Mouse (Mus musculus) hindbrain, embryonic 14.5 days (tissue): ENCODE data around the gene Esyt1. TPM values are rescaled to one million over a fixed set of nuclear protein-coding genes. Genes with fewer than 3 reads are reported as not detected.

Experiments
- ATAC-seq: fragments of 200-750 bp; cut with Nextera tagmentation; 2 replicates; pipeline ENCODE4 v1.8.0; 2017; ENCODE audit warnings: moderate number of reproducible peaks, mild to moderate bottlenecking, moderate TSS enrichment, moderate library complexity; ENCODE audit not compliant: low FRiP score
- DNase-seq: peaks from one replicate; pipeline ENCODE4 v3.0.0-alpha.2; 2015; ENCODE audit warnings: low spot score
- H3K27ac ChIP-seq: fragments of 300-500 bp; sonication (generic); 2 replicates; pipeline ENCODE4 v1.5.1; 2014; ENCODE audit warnings: mild to moderate bottlenecking, moderate library complexity
- H3K27me3 ChIP-seq: fragments of 300-500 bp; sonication (generic); 2 replicates; pipeline ENCODE4 v1.6.1; 2014; ENCODE audit warnings: mild to moderate bottlenecking, low read length, mixed read lengths; ENCODE audit not compliant: control insufficient read depth, insufficient read depth
- H3K36me3 ChIP-seq: fragments of 300-500 bp; sonication (generic); replicated peaks from 2 replicates; pipeline ENCODE4 v1.6.1; 2014; ENCODE audit not compliant: control insufficient read depth, insufficient read depth
- H3K4me1 ChIP-seq: fragments of 300-500 bp; sonication (generic); replicated peaks from 2 replicates; pipeline ENCODE4 v1.6.1; 2014; ENCODE audit warnings: antibody characterized with exemption, low read length, mixed read lengths; ENCODE audit not compliant: control insufficient read depth, insufficient read depth
- H3K4me2 ChIP-seq: fragments of 300-500 bp; sonication (generic); replicated peaks from 2 replicates; pipeline ENCODE4 v1.6.1; 2014; ENCODE audit warnings: mild to moderate bottlenecking, moderate library complexity
- H3K4me3 ChIP-seq: fragments of 300-500 bp; sonication (generic); replicated peaks from 2 replicates; pipeline ENCODE4 v1.5.1; 2014; ENCODE audit warnings: mild to moderate bottlenecking, low read length
- H3K9ac ChIP-seq: fragments of 300-500 bp; sonication (generic); 2 replicates; pipeline ENCODE4 v1.6.1; 2014
- H3K9me3 ChIP-seq: fragments of 300-500 bp; sonication (generic); 2 replicates; pipeline ENCODE4 v1.6.1; 2016; ENCODE audit warnings: low read length; ENCODE audit not compliant: control insufficient read depth
- WGBS: fragments of 180-500 bp; shearing (Covaris S2); extraction: QIAGEN DNeasy Blood & Tissue Kit; methylation state at CpG from one replicate; pipeline ENCODE4 v1.1.7; 2014; 5-methylcytosine and 5-hydroxymethylcytosine counted together
- polyA plus RNA-seq: library from polyadenylated mRNA; unstranded; fragments of >200 nt; fragmentation: Nextera tagmentation; extraction: Ambion mirVana; gene quantifications from 2 replicates; pipeline ENCODE4 v1.2.1, GENCODE M21; 2014

The Esyt1 gene
- polyA plus RNA-seq, 1 experiment from 2014 or later: 14.5 TPM

DNA sequence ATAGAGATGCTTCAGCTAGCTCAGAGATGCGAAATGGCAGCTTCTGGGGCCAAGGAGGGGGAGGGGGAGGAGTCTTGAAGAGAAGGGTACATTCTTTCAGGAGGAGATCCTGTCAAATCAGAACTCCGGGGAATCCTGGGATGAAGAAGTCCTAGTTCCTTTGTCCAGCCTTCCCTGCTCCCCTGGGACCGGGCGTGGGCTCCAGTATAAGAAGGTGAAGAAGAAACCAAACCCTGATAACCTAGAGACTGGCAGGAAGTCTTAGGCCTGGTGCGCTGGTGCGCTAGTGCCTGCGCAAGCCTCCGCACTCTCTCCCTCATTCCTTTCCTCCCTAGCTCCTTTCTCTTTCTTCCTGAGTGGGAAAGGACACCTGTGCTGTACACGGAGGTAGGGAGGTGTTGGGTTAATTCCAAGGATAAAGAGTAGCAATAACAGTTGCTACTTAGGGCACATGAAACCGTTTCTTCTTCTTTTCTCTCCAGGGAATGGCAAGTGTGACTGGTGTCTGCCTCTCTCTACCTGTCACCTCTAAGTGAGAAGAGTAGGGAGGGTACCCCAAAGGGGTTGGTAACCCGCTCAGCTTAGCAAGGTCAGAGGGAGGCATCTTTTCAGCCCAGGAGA, 1.4 kb downstream of the Esyt1 start:
- Histone ChIP-seq H3K9me3 (no peaks in the 10 kb centered on the region), H3K27ac (peak overlapping the region; percentile 52; the same call in 1 of the 2 replicates), H3K27me3 (peaks cover 13% of the 10 kb centered on the region; the same call in 1 of the 2 replicates), H3K9ac (peak overlapping the region; percentile 65), H3K4me2 (peak overlapping the region; percentile 99), H3K36me3 (0 out of 2 replicates have a peak, but pooled peaks cover 6% of the 10 kb centered on the region), H3K4me1 (0 out of 2 replicates have a peak, but pooled peaks cover 4% of the 10 kb centered on the region), H3K4me3 (peak overlapping the region; percentile 52)
- 9% methylated on average over 11 of the region's 11 CpGs for WGBS
- ATAC-seq (no peak), DNase-seq (no peak)

DNA sequence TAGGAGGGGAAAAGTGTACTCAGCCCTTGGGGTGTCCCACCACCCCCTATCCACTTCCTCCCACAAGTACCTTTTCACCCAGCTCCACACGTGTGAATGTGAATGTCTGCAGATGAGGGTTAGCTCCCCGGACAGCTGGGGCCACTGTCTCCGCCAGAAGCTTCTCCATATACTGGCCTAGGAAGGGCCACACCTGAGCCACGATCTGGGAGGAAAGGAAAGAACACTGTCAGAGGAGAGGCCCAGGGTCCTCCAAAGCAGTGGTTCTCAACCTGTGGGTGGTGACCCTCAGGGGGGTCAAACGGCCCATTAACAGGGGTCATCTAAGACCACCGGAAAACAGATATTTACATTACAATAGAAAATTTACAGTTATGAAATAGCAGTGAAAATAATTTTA, 3.3 kb downstream of the Esyt1 start:
- 81% methylated on average over 6 of the region's 6 CpGs for WGBS
- no peak overlapping the region for H3K4me2 ChIP-seq
- H3K4me1 ChIP-seq: 0 out of 2 replicates have a peak, but pooled peaks cover 4% of the 10 kb centered on the region
- ATAC-seq (no peak), DNase-seq (no peak)
- H3K4me3 ChIP-seq: no peak overlapping the region
- H3K36me3 ChIP-seq: 0 out of 2 replicates have a peak, but pooled peaks cover 10% of the 10 kb centered on the region
- H3K9me3 ChIP-seq: no peaks in the 10 kb centered on the region
- H3K9ac ChIP-seq: no peak overlapping the region
- peaks cover 18% of the 10 kb centered on the region for H3K27me3 ChIP-seq
- no peak overlapping the region for H3K27ac ChIP-seq

GRCm38 (mm10) chr10:128520591-128520990, 5.1 kb downstream of the Esyt1 start:
- Histone ChIP-seq H3K4me2 (no peak overlapping the region), H3K4me3 (no peak overlapping the region), H3K4me1 (0 out of 2 replicates have a peak, but pooled peaks cover 2% of the 10 kb centered on the region), H3K27me3 (peaks cover 24% of the 10 kb centered on the region), H3K27ac (no peak overlapping the region), H3K36me3 (0 out of 2 replicates have a peak, but pooled peaks cover 12% of the 10 kb centered on the region), H3K9ac (no peak overlapping the region), H3K9me3 (no peaks in the 10 kb centered on the region)
- no peak for ATAC-seq
- DNase-seq: no peak
- WGBS: 87% methylated on average over 16 of the region's 16 CpGs

GRCm38 (mm10) chr10:128518833-128519232, 6.8 kb downstream of the Esyt1 start:
- H3K36me3 ChIP-seq: 0 out of 2 replicates have a peak, but pooled peaks cover 17% of the 10 kb centered on the region
- no peak for DNase-seq
- 66% methylated on average over 7 of the region's 7 CpGs for WGBS

GRCm38 (mm10) chr10:128516677-128517076, 9.0 kb downstream of the Esyt1 start:
- Histone ChIP-seq H3K4me3 (no peak overlapping the region), H3K36me3 (peaks cover 36% of the 10 kb centered on the region; the same call in 1 of the 2 replicates), H3K4me1 (no peaks in the 10 kb centered on the region), H3K4me2 (no peak overlapping the region), H3K27me3 (peaks cover 16% of the 10 kb centered on the region), H3K9me3 (no peaks in the 10 kb centered on the region), H3K9ac (no peak overlapping the region), H3K27ac (no peak overlapping the region)
- 21% methylated on average over 6 of the region's 6 CpGs for WGBS
- no peak for DNase-seq
- ATAC-seq: no peak

More at GRCm38 (mm10) chr10:128518833-128519232, 6.8 kb downstream of the Esyt1 start:
- no peaks in the 10 kb centered on the region for H3K4me1 ChIP-seq
- H3K4me3 ChIP-seq: no peak overlapping the region
- H3K9me3 ChIP-seq: no peaks in the 10 kb centered on the region
- no peak for ATAC-seq
- H3K4me2 ChIP-seq: no peak overlapping the region
- peaks cover 17% of the 10 kb centered on the region for H3K27me3 ChIP-seq
- no peak overlapping the region for H3K9ac ChIP-seq
- no peak overlapping the region for H3K27ac ChIP-seq

- H3K9me3 ChIP-seq: no peaks in the 10 kb centered on the region
- H3K4me1 ChIP-seq: no peaks in the 10 kb centered on the region
- ATAC-seq (no peak), DNase-seq (no peak)
- H3K4me3 ChIP-seq: no peak overlapping the region
- no peak overlapping the region for H3K27ac ChIP-seq
- 17% methylated on average over 19 of the region's 20 CpGs for WGBS
- H3K36me3 ChIP-seq: peaks cover 37% of the 10 kb centered on the region; the same call in 1 of the 2 replicates
- H3K4me2 ChIP-seq: no peak overlapping the region
- H3K9ac ChIP-seq: no peak overlapping the region
- peaks cover 16% of the 10 kb centered on the region for H3K27me3 ChIP-seq
These were observed 9.6 kb downstream of the Esyt1 start for GRCm38 (mm10) chr10:128516029-128516428.

GRCm38 (mm10) chr10:128515044-128515443, 10.6 kb downstream of the Esyt1 start:
- WGBS: 81% methylated on average over 4 of the region's 4 CpGs
- H3K36me3 ChIP-seq: peaks cover 41% of the 10 kb centered on the region; the same call in 1 of the 2 replicates
- H3K4me3 ChIP-seq: no peak overlapping the region
- H3K9ac ChIP-seq: no peak overlapping the region
- ATAC-seq: no peak
- peaks cover 16% of the 10 kb centered on the region for H3K27me3 ChIP-seq
- H3K4me2 ChIP-seq: no peak overlapping the region
- H3K4me1 ChIP-seq: no peaks in the 10 kb centered on the region
- no peak overlapping the region for H3K27ac ChIP-seq
- no peak for DNase-seq
- no peaks in the 10 kb centered on the region for H3K9me3 ChIP-seq

DNA sequence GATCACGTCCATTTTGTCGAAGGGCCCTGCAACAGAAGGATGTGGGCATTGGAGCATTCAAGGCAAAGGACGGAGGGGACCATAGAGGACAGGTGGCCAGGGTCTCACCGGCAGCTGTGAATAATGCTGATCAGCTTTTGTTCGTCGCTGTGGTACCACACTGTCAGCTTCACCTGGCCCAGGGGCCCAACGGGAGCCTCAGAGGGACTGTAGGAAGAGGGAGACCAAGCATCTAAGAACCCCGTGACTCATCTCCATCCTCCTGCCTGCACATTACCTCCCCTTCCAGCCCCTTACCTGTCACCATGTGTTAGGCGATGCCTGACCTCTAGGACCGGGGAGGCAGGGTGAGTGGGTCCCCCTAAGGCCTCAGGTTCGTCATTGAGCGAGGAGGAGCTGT, 13.9 kb downstream of the Esyt1 start:
- DNase-seq: no peak
- Histone ChIP-seq H3K9ac (no peak overlapping the region), H3K36me3 (peaks cover 40% of the 10 kb centered on the region; the same call in 1 of the 2 replicates), H3K4me2 (no peak overlapping the region), H3K4me3 (no peak overlapping the region), H3K9me3 (no peaks in the 10 kb centered on the region), H3K27ac (no peak overlapping the region), H3K4me1 (no peaks in the 10 kb centered on the region), H3K27me3 (peaks cover 4% of the 10 kb centered on the region; the same call in 1 of the 2 replicates)
- ATAC-seq: no peak
- 82% methylated on average over 12 of the region's 12 CpGs for WGBS

DNA sequence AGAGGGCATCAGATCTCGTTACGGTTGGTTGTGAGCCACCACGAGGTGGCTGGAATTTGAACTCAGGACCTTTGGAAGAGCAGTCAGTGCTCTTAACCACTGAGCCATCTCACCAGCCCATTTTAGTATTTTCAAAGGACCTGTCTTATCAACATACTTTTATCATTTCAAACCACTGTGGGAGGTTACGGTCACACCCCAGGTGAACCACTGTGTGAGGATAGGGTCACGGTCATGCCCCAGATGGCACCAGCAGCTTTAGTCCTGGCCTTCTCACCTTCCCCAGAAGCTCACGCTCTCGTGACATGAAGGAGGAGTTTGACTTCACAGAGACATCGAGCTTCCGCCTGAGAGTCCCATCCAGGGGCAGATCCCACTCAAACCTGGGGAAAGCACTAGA, 14.5 kb downstream of the Esyt1 start:
- Histone ChIP-seq H3K36me3 (peaks cover 40% of the 10 kb centered on the region; the same call in 1 of the 2 replicates), H3K9me3 (no peaks in the 10 kb centered on the region), H3K9ac (no peak overlapping the region), H3K27me3 (peaks cover 3% of the 10 kb centered on the region; the same call in 1 of the 2 replicates), H3K4me2 (no peak overlapping the region), H3K4me3 (no peak overlapping the region), H3K27ac (no peak overlapping the region), H3K4me1 (no peaks in the 10 kb centered on the region)
- ATAC-seq: no peak
- no peak for DNase-seq
- WGBS: 91% methylated on average over 9 of the region's 9 CpGs
